ENCODE assay signal across 20 mouse cellular contexts in genomic region chr9:56334363-56334762, GRCm38 (mm10).
DNase-seq lines count a peak whose midpoint lies in the region; ATAC-seq and TF ChIP-seq lines count a peak whose summit lies in the region.
"Had no signal": no experiment of that assay in that cellular context is flagged by ENCODE, and none has a peak within 500 bp of the region (broad histone marks: within the 10 kb centered on the region; RNA-seq: fewer than 3 reads in every experiment).

No protein-coding gene starts in this region.

- H3K4me3 ChIP-seq in CH12.LX (replicated peaks in 1 of 3; ENCODE audit: low read depth in 2 of 3, low read length in 2 of 3, poor library complexity in 1 of 3), result no peak overlapping the region
- no peak overlapping the region for H3K4me3 ChIP-seq in kidney, embryonic 16.5 days (ENCODE audit: low read length)

- H3K4me1 ChIP-seq in CH12.LX (ENCODE audit: control insufficient read depth in 1 of 2, insufficient read depth in 2 of 2), result peaks cover 2 to 13% of the 10 kb centered on the region in 2 experiments; a peak in 2 of 4 replicates
- H3K4me1 ChIP-seq in kidney, embryonic 16.5 days (ENCODE audit: insufficient read depth, low read length), result no peaks in the 10 kb centered on the region

- H3K27ac ChIP-seq in CH12.LX (ENCODE audit: insufficient read depth, low read depth), result no peak overlapping the region
- no peak overlapping the region for H3K27ac ChIP-seq in kidney, embryonic 16.5 days (ENCODE audit: low read length)

- no peak for ATAC-seq in kidney, embryonic 16.5 days (ENCODE audit: low FRiP score, low TSS enrichment)
- ATAC-seq: activated CD4-positive, CD25-positive, alpha-beta regulatory T cell, adult 4 months; CD4-positive, CD25-positive, alpha-beta regulatory T cell, adult 4 months; Patski had no signal

- peaks cover 2 to 4% of the 10 kb centered on the region in 2 experiments for H3K36me3 ChIP-seq in CH12.LX (replicated peaks in 1 of 2; ENCODE audit: control insufficient read depth in 1 of 2, insufficient read depth in 1 of 2, low read length in 1 of 2)
- no peaks in the 10 kb centered on the region for H3K36me3 ChIP-seq in kidney, embryonic 16.5 days (ENCODE audit: insufficient read depth, low read length)
- H3K36me3 ChIP-seq: G1E had no signal

- peak; percentile 29 for DNase-seq in 416B (ENCODE audit: low read depth)
- DNase-seq in CH12.LX (ENCODE audit: extremely low read depth), result no peak
- no peak for DNase-seq in layer of hippocampus, postnatal 36 days
- DNase-seq: adrenal gland, adult 2 months; adrenal gland, adult 8-10 months; adrenal gland, postnatal 10 days; adrenal gland, postnatal 14 days; adrenal gland, postnatal 25 days; adrenal gland, postnatal 36 days; B cell, adult 2 months; cerebellum, adult 11 months; cerebellum, adult 11-12 months; cerebellum, adult 18-20 months; cerebellum, adult 2 months; cerebellum, adult 8-10 months had no signal

- 0 out of 2 replicates have a peak, but pooled peaks have one; percentile 23 for TF ChIP-seq POLR2A in CH12.LX (IDR thresholded peaks at IDR 0.05; ENCODE audit: low read depth, low read length)

- no peaks in the 10 kb centered on the region for H3K9me3 ChIP-seq in CH12.LX (replicated peaks; ENCODE audit: low read length)
- no peaks in the 10 kb centered on the region for H3K9me3 ChIP-seq in kidney, embryonic 16.5 days (ENCODE audit: low read length)
- H3K9me3 ChIP-seq: G1E had no signal

- no peaks in the 10 kb centered on the region for H3K79me2 ChIP-seq in CH12.LX (replicated peaks; ENCODE audit: control insufficient read depth, extremely low read depth, insufficient read depth, poor library complexity, severe bottlenecking)

- H3K9ac ChIP-seq in CH12.LX (ENCODE audit: insufficient read depth, low read depth), result peak overlapping the region; percentile 24; the same call in 1 of the 2 replicates
- H3K9ac ChIP-seq in kidney, embryonic 16.5 days (replicated peaks; ENCODE audit: low read length), result no peak overlapping the region

- no peaks in the 10 kb centered on the region for H3K27me3 ChIP-seq in CH12.LX (replicated peaks)
- no peaks in the 10 kb centered on the region for H3K27me3 ChIP-seq in kidney, embryonic 16.5 days (ENCODE audit: insufficient read depth, low read length)
- H3K27me3 ChIP-seq: Patski had no signal

- TF ChIP-seq CTCF in CH12.LX (conservative IDR thresholded peaks at IDR 0.05 in 1 of 2, IDR thresholded peaks at IDR 0.05 in 1 of 2; ENCODE audit: low read depth in 2 of 2, low read length in 2 of 2), result no peak

- no peak overlapping the region for H3K4me2 ChIP-seq in CH12.LX (ENCODE audit: insufficient read depth, low read depth, poor library complexity, severe bottlenecking)
- no peak overlapping the region for H3K4me2 ChIP-seq in kidney, embryonic 16.5 days (replicated peaks; ENCODE audit: low read depth, low read length)

- in situ Hi-C loops in CH12.LX (cut with MboI; ENCODE audit: low pct_ligation_motif_present, low pct_unique_long_range_greater_than_20kb, low sequenced_read_pairs), result no loop called here

- no peak for TF ChIP-seq RAD21 in CH12.LX (IDR thresholded peaks at IDR 0.05; ENCODE audit: low read depth, low read length)

- dilution Hi-C loops in CH12.LX (cut with MboI; ENCODE audit: extremely low pct_ligation_motif_present, extremely low pct_unique_long_range_greater_than_20kb, low sequenced_read_pairs), result no loop called here

- no peak for TF ChIP-seq EP300 in CH12.LX (IDR thresholded peaks at IDR 0.05; ENCODE audit: low read length)

- 90% methylated on average over 12 of the region's 12 CpGs for WGBS in kidney, embryonic 16.5 days

TF ChIP-seq in CH12.LX, 34 proteins besides CTCF, POLR2A, EP300 and RAD21:
- TF ChIP-seq POLR2AphosphoS2 (IDR thresholded peaks at IDR 0.05; ENCODE audit: low read depth, low read length) (no peak), IRF4 (IDR thresholded peaks at IDR 0.05; ENCODE audit: low read depth, low read length) (no peak), CHD1 (IDR thresholded peaks at IDR 0.05; ENCODE audit: low read depth, low read length) (peak; percentile 97), BHLHE40 (IDR thresholded peaks at IDR 0.05; ENCODE audit: low read depth, low read length) (peak; percentile 37; the same call in 1 of the 2 replicates)
